Mouse (Mus musculus): ENCODE measurements around the gene A530016L24Rik.

The A530016L24Rik gene

GRCm38 (mm10) chr12:112503003-112503771, 13.9 kb downstream of the A530016L24Rik start:
- no peak for DNase-seq

DNA sequence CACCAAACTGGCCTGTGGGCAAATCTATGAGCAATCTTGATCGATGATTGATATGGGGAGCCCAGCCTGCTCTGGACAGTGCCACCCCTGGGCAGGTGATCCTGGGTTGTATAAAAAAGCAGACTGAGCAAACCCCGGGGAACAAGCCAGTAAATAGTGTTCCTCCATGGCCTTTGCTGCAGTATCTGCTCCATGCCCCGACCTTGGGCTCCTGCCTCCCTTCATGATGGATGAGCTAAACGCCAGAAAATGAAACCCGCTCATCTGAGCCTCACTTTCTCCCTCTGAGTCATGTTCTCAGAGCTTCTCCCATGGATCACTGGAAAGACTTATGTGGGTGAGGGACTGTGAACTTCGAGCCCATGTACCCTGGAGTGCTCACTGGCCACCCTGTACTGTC, 17.0 kb downstream of the A530016L24Rik start:
- no peak for DNase-seq

- no peak for DNase-seq
Measured at GRCm38 (mm10) chr12:112507264-112507663, 18.0 kb downstream of the A530016L24Rik start.

DNA sequence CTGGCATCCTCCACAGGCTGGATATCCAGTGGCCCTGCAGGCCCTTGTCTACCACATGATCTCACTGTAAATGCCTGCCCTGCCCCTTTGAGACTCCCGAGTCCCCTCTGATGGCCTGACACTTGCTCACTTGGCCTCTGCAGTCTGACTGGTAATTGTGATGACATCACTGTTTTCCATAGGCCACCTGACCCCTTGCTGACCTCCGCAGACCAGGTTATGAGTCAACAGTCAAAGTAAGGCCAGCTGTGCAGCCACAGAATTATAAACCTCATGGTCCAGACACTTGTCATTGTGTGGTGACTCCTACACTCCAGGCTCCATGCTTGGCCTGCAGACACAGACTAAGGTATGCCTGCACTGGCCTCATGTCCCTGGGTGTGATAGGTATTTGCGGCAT, 18.7 kb downstream of the A530016L24Rik start:
- DNase-seq = no peak

GRCm38 (mm10) chr12:112510365-112510732, 21.1 kb downstream of the A530016L24Rik start:
- no peak for DNase-seq

- peak; percentile 68 for DNase-seq
Measured at GRCm38 (mm10) chr12:112510733-112511372, 21.6 kb downstream of the A530016L24Rik start.

- DNase-seq = no peak
Measured at GRCm38 (mm10) chr12:112514897-112515296, 25.6 kb downstream of the A530016L24Rik start.

DNA sequence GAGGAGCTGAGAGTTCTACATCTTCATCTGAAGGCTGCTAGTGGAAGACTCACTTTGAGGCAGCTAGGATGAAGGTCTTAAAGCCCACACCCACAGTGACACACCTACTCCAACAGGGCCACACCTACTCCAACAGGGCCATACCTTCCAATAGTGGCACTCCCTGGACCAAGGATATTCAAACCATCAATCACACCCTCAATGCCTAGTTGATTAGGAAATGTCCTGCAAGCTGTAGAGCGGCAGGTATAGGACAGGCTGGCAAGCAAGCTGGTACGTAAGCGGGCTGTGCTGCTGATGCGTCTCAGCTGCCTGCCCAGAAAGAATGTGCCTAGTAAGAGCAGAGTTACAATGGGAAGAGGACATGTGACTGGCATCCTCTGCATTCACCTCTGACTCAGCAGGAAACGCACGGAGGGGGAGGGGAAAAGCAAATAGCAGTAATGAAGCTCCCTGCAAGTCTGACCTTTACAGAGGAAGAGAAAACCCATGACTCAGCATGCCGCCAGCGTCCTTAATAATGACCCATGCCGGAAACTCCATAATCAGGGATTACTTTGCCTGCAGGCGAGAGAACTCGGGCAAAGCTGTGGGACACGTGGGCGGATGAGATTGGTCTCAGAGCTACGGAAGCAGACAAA, 27.6 kb downstream of the A530016L24Rik start, which contains the start of gene Tmem179:
Tmem179 (minus strand) TSS at position 51 of the 641 bp plus-strand sequence.
- DNase-seq = peak; percentile 75

DNA sequence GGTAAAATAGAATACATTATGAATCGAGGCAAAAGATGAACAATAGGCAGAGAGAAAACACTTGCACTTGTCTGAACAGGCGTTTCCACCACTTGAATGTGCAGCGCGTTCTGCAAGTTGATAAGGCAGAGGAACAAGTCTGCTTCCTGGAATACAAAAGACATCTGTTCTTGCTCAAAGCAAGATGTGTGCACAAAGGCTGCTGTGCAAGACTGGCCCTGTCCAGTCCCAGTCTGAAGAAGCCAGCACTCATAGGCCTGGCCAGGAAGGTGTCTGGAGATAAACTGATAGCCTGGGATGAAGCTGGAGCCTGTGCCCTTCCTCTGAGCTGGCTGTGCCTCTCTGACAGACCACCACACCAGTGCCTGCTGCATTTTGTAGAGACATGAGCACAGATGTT, 28.9 kb downstream of the A530016L24Rik start:
- no peak for DNase-seq

DNA sequence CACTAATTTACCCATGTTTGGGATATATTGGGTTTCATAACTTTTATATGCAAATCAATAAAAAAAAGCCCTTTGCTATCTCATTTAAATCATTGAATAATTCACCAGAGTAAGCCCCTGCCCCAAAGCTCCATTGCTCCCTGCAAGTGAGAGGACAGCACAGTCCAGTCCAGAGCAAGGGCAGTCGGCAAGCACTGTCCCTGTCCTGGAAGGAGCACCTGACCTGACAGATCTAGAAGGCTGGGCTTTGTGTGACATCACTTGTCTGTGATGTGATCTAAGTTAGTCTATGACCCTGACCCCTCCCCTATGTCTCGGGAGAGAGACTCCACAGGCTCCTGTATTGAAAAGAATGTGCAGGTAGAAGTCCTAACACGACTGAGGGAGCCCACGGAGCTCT, 44.5 kb downstream of the A530016L24Rik start:
- DNase-seq = no peak

- DNase-seq = no peak
Measured at GRCm38 (mm10) chr12:112537233-112537632, 48.0 kb downstream of the A530016L24Rik start.

DNA sequence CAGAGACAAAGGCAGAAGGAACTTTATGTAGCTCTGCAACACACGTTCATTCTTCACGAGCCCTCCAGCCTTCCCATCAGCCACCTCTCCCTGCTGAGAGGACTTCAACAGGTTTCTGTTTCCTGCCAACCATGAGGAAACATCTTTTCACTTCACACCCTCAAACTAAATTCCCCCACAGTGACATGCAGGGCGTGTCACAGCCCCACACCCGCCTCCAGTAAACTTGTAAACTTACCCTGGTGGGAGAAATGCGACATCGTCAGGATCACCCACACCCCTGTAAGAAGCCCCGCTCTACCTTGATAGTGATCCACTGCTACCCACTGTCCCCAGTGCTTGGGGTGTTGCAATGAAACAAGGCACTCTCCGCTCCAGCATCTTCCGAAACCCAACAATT, 49.1 kb downstream of the A530016L24Rik start:
- DNase-seq = no peak

- no peak for DNase-seq
Measured at GRCm38 (mm10) chr12:112539466-112539965, 50.3 kb downstream of the A530016L24Rik start.

DNA sequence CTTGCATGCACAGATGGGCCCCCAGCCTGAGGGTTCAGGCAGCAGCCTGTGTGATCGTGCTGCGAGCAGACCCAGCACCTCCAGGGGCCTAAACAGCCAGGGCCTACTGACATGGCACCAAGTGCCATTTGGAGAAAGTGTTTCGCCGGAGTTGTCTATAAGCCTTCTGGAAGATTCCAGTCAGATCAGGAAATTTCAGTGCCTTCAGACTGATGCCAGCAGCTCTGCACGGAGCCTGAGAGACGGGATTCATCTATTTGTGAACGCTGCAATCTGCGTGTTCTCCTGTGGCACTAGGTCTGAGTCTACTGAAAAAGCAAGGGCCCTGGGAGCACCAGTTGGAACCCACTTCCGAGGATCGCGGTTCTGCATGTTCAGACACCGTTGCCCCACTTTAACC, 51.1 kb downstream of the A530016L24Rik start:
- no peak for DNase-seq

- no peak for DNase-seq
Measured at GRCm38 (mm10) chr12:112541483-112542091, 52.3 kb downstream of the A530016L24Rik start.

- peak; percentile 36 for DNase-seq
Measured at GRCm38 (mm10) chr12:112542257-112542919, 53.1 kb downstream of the A530016L24Rik start.

DNA sequence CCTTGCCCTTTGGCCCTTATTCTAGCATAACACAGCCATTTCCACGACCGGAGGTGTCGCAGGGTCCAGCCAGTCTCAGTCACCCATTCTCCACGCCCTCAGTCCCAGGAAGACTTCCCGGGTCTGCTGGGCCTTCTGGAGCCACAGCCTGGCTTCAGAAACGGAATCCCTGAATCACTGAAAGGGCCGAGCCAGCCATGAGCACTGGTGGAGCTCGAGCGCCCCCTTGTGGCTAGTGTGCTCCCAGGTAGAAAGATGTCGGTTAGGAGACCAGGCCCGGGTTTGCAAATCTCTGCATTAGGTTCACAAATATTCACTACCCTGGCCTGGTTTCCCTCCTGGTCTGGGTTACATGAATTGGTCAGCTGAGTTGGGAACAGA, 53.7 kb downstream of the A530016L24Rik start:
- peak; percentile 90 for DNase-seq

GRCm38 (mm10) chr12:112543941-112544340, 54.7 kb downstream of the A530016L24Rik start:
- DNase-seq = no peak

GRCm38 (mm10) chr12:112544946-112545701, 55.9 kb downstream of the A530016L24Rik start:
- DNase-seq = no peak

- no peak for DNase-seq
Measured at GRCm38 (mm10) chr12:112546110-112546509, 56.9 kb downstream of the A530016L24Rik start.

DNA sequence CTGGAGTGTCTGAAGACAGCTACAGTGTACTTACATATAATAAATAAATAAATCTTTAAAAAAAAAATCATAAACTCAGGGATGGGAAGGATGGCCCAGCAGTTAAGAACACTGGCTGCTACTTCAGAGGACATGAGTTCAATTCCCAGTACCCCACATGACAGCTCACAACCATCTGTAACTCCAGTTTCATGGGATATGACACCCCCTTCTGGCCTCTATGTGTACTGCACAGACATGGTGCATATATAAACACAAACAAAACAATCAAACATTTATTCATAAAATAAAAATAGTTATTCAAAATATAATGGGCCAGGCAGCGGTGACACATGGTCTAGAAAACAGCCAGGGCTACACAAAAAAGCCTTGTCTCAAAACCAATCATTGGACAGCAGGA, 60.0 kb downstream of the A530016L24Rik start:
- no peak for DNase-seq
